Comparison of ENCODE assay signal across 8 mouse cellular contexts in the genomic region with DNA sequence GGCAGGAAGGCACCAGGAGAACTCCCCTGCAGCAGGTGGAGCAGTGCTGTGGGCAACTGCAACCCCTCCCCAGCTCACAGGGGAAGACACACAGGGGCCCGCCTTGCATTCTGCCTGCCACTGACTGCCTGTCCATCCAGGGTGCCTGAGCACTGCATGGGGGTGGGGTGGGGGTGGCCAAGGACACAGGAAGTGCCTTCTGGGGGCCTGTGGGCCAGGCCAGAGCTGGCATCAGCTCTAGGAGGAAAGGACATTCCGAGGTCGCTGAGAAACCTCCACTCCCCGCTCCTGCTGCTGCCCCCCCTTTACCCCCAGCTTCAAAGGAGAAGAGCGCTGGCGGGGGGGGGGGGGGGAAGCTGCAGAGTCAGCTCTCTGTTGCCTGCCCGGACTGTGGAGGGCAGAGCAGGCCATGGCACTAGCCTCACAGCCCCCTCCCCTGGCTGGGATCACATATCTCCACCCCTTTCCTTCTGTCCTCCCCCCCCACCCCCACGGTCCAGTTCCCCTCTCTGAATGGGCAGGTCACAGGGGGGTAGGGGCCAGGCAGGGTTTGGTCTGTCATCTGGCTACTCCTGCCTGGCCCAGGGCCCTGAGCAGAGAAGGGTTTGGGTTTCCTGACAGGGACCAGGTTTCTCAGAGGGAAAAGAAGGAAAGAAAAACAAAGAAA. TPM values are rescaled to one million over a fixed set of nuclear protein-coding genes. Genes with fewer than 3 reads are reported as not detected.
DNase-seq lines count a peak whose midpoint lies in the region; ATAC-seq lines count a peak whose summit lies in the region.

No protein-coding gene starts in this region.

- H3K36me3 ChIP-seq in hindbrain, embryonic 12.5 days: peaks cover 11% of the 10 kb centered on the region
- H3K36me3 ChIP-seq in midbrain, embryonic 16.5 days (ENCODE audit: control insufficient read depth, insufficient read depth, low read length): no peaks in the 10 kb centered on the region

- peak; percentile 18 for DNase-seq in kidney, adult 11 months
- no peak for DNase-seq in kidney, adult 18-20 months
- DNase-seq in embryo, embryonic 11 days: peak; percentile 65
- no peak for DNase-seq in spleen, postnatal 4 days (ENCODE audit: low spot score in 2 of 2)
- DNase-seq in right cerebral cortex, adult 2 months (ENCODE audit: low spot score in 2 of 2): no peak

- no peak; the same call in 1 of the 2 replicates for ATAC-seq in hindbrain, embryonic 12.5 days (ENCODE audit: low FRiP score)
- no peak for ATAC-seq in midbrain, embryonic 16.5 days
- no peak for ATAC-seq in inflammation-experienced regulatory T-cells, adult 6 months

- peak overlapping the region; percentile 9 for H3K4me2 ChIP-seq in hindbrain, embryonic 12.5 days (replicated peaks)
- no peak overlapping the region for H3K4me2 ChIP-seq in midbrain, embryonic 16.5 days (ENCODE audit: low read length)

- peak overlapping the region; percentile 44 for H3K9ac ChIP-seq in hindbrain, embryonic 12.5 days
- peak overlapping the region; percentile 34; the same call in 1 of the 2 replicates for H3K9ac ChIP-seq in midbrain, embryonic 16.5 days (ENCODE audit: low read depth, low read length)

- peak overlapping the region; percentile 74 for H3K27ac ChIP-seq in hindbrain, embryonic 12.5 days
- H3K27ac ChIP-seq in midbrain, embryonic 16.5 days (ENCODE audit: low read length): no peak overlapping the region

- H3K27me3 ChIP-seq in hindbrain, embryonic 12.5 days: no peaks in the 10 kb centered on the region; the same call in 1 of the 2 replicates
- H3K27me3 ChIP-seq in midbrain, embryonic 16.5 days (ENCODE audit: control insufficient read depth, insufficient read depth, low read depth, low read length): no peaks in the 10 kb centered on the region

- H3K4me1 ChIP-seq in hindbrain, embryonic 12.5 days: peaks cover 67% of the 10 kb centered on the region
- H3K4me1 ChIP-seq in midbrain, embryonic 16.5 days (ENCODE audit: control insufficient read depth, insufficient read depth, low read length): peaks cover 6% of the 10 kb centered on the region; the same call in 1 of the 2 replicates

- H3K4me3 ChIP-seq in hindbrain, embryonic 12.5 days: no peak overlapping the region
- no peak overlapping the region for H3K4me3 ChIP-seq in midbrain, embryonic 16.5 days (ENCODE audit: low read depth, low read length)

- 10% methylated on average over 6 of the region's 8 CpGs for WGBS in hindbrain, embryonic 12.5 days
- 8% methylated on average over 5 of the region's 8 CpGs for WGBS in midbrain, embryonic 16.5 days

- H3K9me3 ChIP-seq in hindbrain, embryonic 12.5 days (replicated peaks): no peaks in the 10 kb centered on the region
- no peaks in the 10 kb centered on the region for H3K9me3 ChIP-seq in midbrain, embryonic 16.5 days (replicated peaks; ENCODE audit: control insufficient read depth, low read length, poor library complexity, severe bottlenecking)

RNA-seq across cellular contexts. Expression of gene Enho, which starts 25.0 kb away (rescaled TPM):
- polyA plus RNA-seq in hindbrain, embryonic 12.5 days (2016; fragmentation: Nextera tagmentation; extraction: Ambion mirVana): 73.6 and 78.6 TPM in 2 replicates
- polyA plus RNA-seq in midbrain, embryonic 16.5 days (2015; fragmentation: Nextera tagmentation; extraction: Ambion mirVana): 103 and 120 TPM in 2 replicates
- polyA plus RNA-seq in inflammation-experienced regulatory T-cells, adult 6 months (2017; shearing (Covaris generic)): not detected

RNA-seq across cellular contexts. Expression of gene Cntfr, which starts 31.7 kb away (rescaled TPM):
- polyA plus RNA-seq in hindbrain, embryonic 12.5 days (2016; fragmentation: Nextera tagmentation; extraction: Ambion mirVana): 28.8 and 35.9 TPM in 2 replicates
- polyA plus RNA-seq in midbrain, embryonic 16.5 days (2015; fragmentation: Nextera tagmentation; extraction: Ambion mirVana): 28.1 and 28.3 TPM in 2 replicates
- not detected for polyA plus RNA-seq in inflammation-experienced regulatory T-cells, adult 6 months (2017; shearing (Covaris generic))

RNA-seq across cellular contexts. Expression of gene Il11ra1, which starts 34.6 kb away (rescaled TPM):
- polyA plus RNA-seq in hindbrain, embryonic 12.5 days (2016; fragmentation: Nextera tagmentation; extraction: Ambion mirVana): 125 and 141 TPM in 2 replicates
- polyA plus RNA-seq in midbrain, embryonic 16.5 days (2015; fragmentation: Nextera tagmentation; extraction: Ambion mirVana): 31.5 and 36.3 TPM in 2 replicates
- polyA plus RNA-seq in inflammation-experienced regulatory T-cells, adult 6 months (2017; shearing (Covaris generic)): 10 to 100 TPM in 1 of 3 experiments, 1 to 10 TPM in 2; 4.0 to 13.8 (median 7.7) TPM

RNA-seq across cellular contexts. Expression of gene Rpp25l, which starts 48.2 kb away (rescaled TPM):
- polyA plus RNA-seq in hindbrain, embryonic 12.5 days (2016; fragmentation: Nextera tagmentation; extraction: Ambion mirVana): 55.6 and 66.5 TPM in 2 replicates
- polyA plus RNA-seq in midbrain, embryonic 16.5 days (2015; fragmentation: Nextera tagmentation; extraction: Ambion mirVana): 52.3 and 52.4 TPM in 2 replicates
- 10 to 100 TPM; 51.3 to 65.6 (median 54.5) TPM for polyA plus RNA-seq in inflammation-experienced regulatory T-cells, adult 6 months (2017; shearing (Covaris generic))

RNA-seq across cellular contexts. Expression of gene Dctn3, which starts 57.8 kb away (rescaled TPM):
- 191 and 199 TPM in 2 replicates for polyA plus RNA-seq in hindbrain, embryonic 12.5 days (2016; fragmentation: Nextera tagmentation; extraction: Ambion mirVana)
- polyA plus RNA-seq in midbrain, embryonic 16.5 days (2015; fragmentation: Nextera tagmentation; extraction: Ambion mirVana): 295 and 313 TPM in 2 replicates
- polyA plus RNA-seq in inflammation-experienced regulatory T-cells, adult 6 months (2017; shearing (Covaris generic)): 100 to 1,000 TPM in 1 of 3 experiments, 10 to 100 TPM in 2; 88.8 to 122 (median 95.5) TPM

Comparison
In these comparisons a context has a peak if more than half of its experiments do, and no peak if none do; other contexts are left out.
1. DNase-seq: peak in kidney, adult 11 months (single experiment) and embryo, embryonic 11 days (single experiment); none in kidney, adult 18-20 months (single experiment), spleen, postnatal 4 days (0 of 2) and right cerebral cortex, adult 2 months (0 of 2).
2. RNA of gene Enho, which starts 25.0 kb away (polyA plus RNA-seq): 103 to 120 TPM in midbrain, embryonic 16.5 days and 73.6 to 78.6 TPM in hindbrain, embryonic 12.5 days; not detected in inflammation-experienced regulatory T-cells, adult 6 months; every median in the first group is over 10 times any median in the second.
3. RNA of gene Cntfr, which starts 31.7 kb away (polyA plus RNA-seq): 28.8 to 35.9 TPM in hindbrain, embryonic 12.5 days and 28.1 to 28.3 TPM in midbrain, embryonic 16.5 days; not detected in inflammation-experienced regulatory T-cells, adult 6 months; every median in the first group is over 10 times any median in the second.